Mouse (Mus musculus) bone marrow macrophage, adult 2 months (primary cell): ENCODE data around the gene Dpm2.

Experiments used
- CTCF ChIP-seq: IDR thresholded peaks from 2 replicates; pipeline ENCODE4 v1.5.1; 2012; ENCODE audit warnings: low read depth, mild to moderate bottlenecking, low read length, moderate library complexity
- POLR2A ChIP-seq: IDR thresholded peaks from 2 replicates; pipeline ENCODE4 v1.6.1; 2012; ENCODE audit warnings: mild to moderate bottlenecking, low read depth, low read length, borderline replicate concordance

DNA sequence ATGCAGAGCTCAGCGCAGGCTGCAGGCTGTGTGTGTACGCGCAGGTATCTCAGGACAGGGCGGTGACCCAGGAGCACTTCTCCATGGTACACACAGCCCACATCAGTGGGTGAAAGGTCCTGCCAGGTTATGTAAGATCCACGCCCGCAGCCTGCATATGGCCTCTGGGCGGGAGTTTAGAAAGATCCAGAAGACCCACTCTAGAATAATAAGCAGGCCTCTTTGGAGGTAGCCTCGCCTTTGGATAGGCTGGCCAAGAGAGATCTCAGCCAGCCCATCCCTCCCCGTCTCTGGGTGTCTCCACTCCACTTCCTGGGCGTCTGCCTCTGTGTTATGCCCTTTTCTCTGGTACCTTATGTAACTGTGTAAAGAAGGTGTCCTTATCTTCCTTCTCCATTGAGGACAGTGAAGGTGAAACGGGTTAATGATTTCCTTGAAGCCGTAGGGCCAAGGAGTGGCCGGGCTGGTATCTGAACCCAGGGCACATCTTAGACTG, 46.1 kb upstream of the Dpm2 start:
- no peak for TF ChIP-seq CTCF
- no peak for TF ChIP-seq POLR2A
